Mouse (Mus musculus): Measurements from ENCODE around the gene Crbn. TPM values are rescaled to one million over a fixed set of nuclear protein-coding genes. Genes with fewer than 3 reads are reported as not detected.

Crbn gene
- polyA plus RNA-seq, 1 experiment from 2014 or later = 54.2 TPM

Other genes with a start within 250 kb of the Crbn start
- not detected in 2 replicates for gene Il5ra, start 51.0 kb downstream of the Crbn start, polyA plus RNA-seq (2016; fragmentation: Nextera tagmentation; extraction: Ambion mirVana)
- gene Trnt1, start 31.0 kb downstream of the Crbn start, polyA plus RNA-seq (2016; fragmentation: Nextera tagmentation; extraction: Ambion mirVana) = 68.4 and 70.6 TPM in 2 replicates